Mouse (Mus musculus) forebrain, embryonic 15.5 days (tissue): ENCODE data around the gene Fgb. TPM values are rescaled to one million over a fixed set of nuclear protein-coding genes. Genes with fewer than 3 reads are reported as not detected.

Experiments used
- ATAC-seq: fragments of 200-750 bp; cut with Nextera tagmentation; replicated peaks from 2 replicates; pipeline ENCODE4 v1.8.0; 2017; ENCODE audit warnings: mild to moderate bottlenecking, moderate TSS enrichment, moderate library complexity
- H3K27ac ChIP-seq: fragments of 300-500 bp; sonication (generic); replicated peaks from 2 replicates; pipeline ENCODE4 v1.5.1; 2015; ENCODE audit warnings: mild to moderate bottlenecking, inconsistent platforms
- H3K27me3 ChIP-seq: fragments of 300-500 bp; sonication (generic); 2 replicates; pipeline ENCODE4 v1.6.1; 2015; ENCODE audit warnings: inconsistent platforms
- H3K36me3 ChIP-seq: fragments of 300-500 bp; sonication (generic); 2 replicates; pipeline ENCODE4 v1.6.1; 2015; ENCODE audit warnings: mild to moderate bottlenecking, inconsistent platforms
- H3K4me1 ChIP-seq: fragments of 300-500 bp; sonication (generic); 2 replicates; pipeline ENCODE4 v1.6.1; 2015; ENCODE audit warnings: inconsistent platforms
- H3K4me2 ChIP-seq: fragments of 300-500 bp; sonication (generic); replicated peaks from 2 replicates; pipeline ENCODE4 v1.6.1; 2015; ENCODE audit warnings: mild to moderate bottlenecking, inconsistent platforms
- H3K4me3 ChIP-seq: fragments of 300-500 bp; sonication (generic); 2 replicates; pipeline ENCODE4 v1.5.1; 2015; ENCODE audit warnings: mild to moderate bottlenecking, inconsistent platforms
- H3K9ac ChIP-seq: fragments of 300-500 bp; sonication (generic); replicated peaks from 2 replicates; pipeline ENCODE4 v1.6.1; 2015; ENCODE audit warnings: mild to moderate bottlenecking, inconsistent platforms
- H3K9me3 ChIP-seq: fragments of 300-500 bp; sonication (generic); 2 replicates; pipeline ENCODE4 v1.6.1; 2016; ENCODE audit warnings: inconsistent platforms
- WGBS: fragments of 180-500 bp; shearing (Covaris S2); methylation state at CpG from one replicate; pipeline ENCODE4 v1.1.7; 2015; ENCODE audit warnings: mixed read lengths; 5-methylcytosine and 5-hydroxymethylcytosine counted together
- polyA plus RNA-seq: library from polyadenylated mRNA; unstranded; fragments of >200 nt; fragmentation: Nextera tagmentation; extraction: Ambion mirVana; gene quantifications from 2 replicates; pipeline ENCODE4 v1.2.1, GENCODE M21; 2015

Gene Fgb
- polyA plus RNA-seq, 1 experiment from 2014 or later, result not detected

DNA sequence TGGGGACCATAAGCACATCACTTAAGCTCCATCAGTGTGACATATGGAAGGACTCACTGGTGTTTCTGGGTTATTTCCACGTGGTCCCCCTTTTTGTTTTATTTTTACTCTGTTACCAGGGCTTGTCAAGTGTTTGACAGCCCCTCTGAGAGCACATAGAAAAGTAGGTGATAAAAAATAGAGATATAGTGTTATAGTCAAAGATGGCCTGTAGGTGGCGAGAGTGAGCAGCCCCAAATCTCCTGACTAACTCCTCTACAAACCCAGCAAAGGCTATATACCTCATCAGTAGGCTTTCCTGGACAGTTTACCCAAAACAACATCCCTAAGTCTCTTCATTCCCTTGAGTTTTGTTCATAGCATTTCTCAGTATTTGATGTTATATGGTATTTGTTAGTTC is 47.5 kb downstream of the Fgb start:
- H3K4me2 ChIP-seq, result no peak overlapping the region
- H3K36me3 ChIP-seq, result no peaks in the 10 kb centered on the region
- no peaks in the 10 kb centered on the region for H3K27me3 ChIP-seq
- 1% methylated on average over 2 of the region's 2 CpGs for WGBS
- H3K9ac ChIP-seq, result no peak overlapping the region
- ATAC-seq, result no peak
- no peak overlapping the region for H3K4me3 ChIP-seq
- H3K9me3 ChIP-seq, result no peaks in the 10 kb centered on the region
- 0 out of 2 replicates have a peak, but pooled peaks cover 2% of the 10 kb centered on the region for H3K4me1 ChIP-seq
- H3K27ac ChIP-seq, result no peak overlapping the region

- 89% methylated on average over 9 of the region's 9 CpGs for whole genome bisulfite sequencing
- Histone ChIP-seq H3K27ac (no peak overlapping the region), H3K36me3 (no peaks in the 10 kb centered on the region), H3K4me1 (peaks cover 9% of the 10 kb centered on the region), H3K4me2 (no peak overlapping the region), H3K9me3 (no peaks in the 10 kb centered on the region), H3K9ac (no peak overlapping the region), H3K27me3 (no peaks in the 10 kb centered on the region), H3K4me3 (no peak overlapping the region)
- ATAC-seq, result no peak
Measured at GRCm38 (mm10) chr3:82999995-83000394, 49.7 kb downstream of the Fgb start.

- H3K27ac ChIP-seq, result no peak overlapping the region
- peak; percentile 93 for ATAC-seq
- no peaks in the 10 kb centered on the region for H3K9me3 ChIP-seq
- no peak overlapping the region for H3K4me3 ChIP-seq
- no peak overlapping the region for H3K4me2 ChIP-seq
- peaks cover 9% of the 10 kb centered on the region for H3K4me1 ChIP-seq
- H3K36me3 ChIP-seq, result no peaks in the 10 kb centered on the region
- H3K9ac ChIP-seq, result no peak overlapping the region
- H3K27me3 ChIP-seq, result no peaks in the 10 kb centered on the region
- 25% methylated on average over 8 of the region's 8 CpGs for whole genome bisulfite sequencing
Measured at GRCm38 (mm10) chr3:82998772-82999463, 50.7 kb downstream of the Fgb start.

GRCm38 (mm10) chr3:82996656-82997055 is 53.0 kb downstream of the Fgb start:
- peaks cover 9% of the 10 kb centered on the region for H3K4me1 ChIP-seq
- no peak overlapping the region for H3K27ac ChIP-seq
- H3K36me3 ChIP-seq, result no peaks in the 10 kb centered on the region
- no peaks in the 10 kb centered on the region for H3K9me3 ChIP-seq
- no peaks in the 10 kb centered on the region for H3K27me3 ChIP-seq
- WGBS, result 71% methylated on average over 3 of the region's 3 CpGs
- no peak for ATAC-seq
- no peak overlapping the region for H3K4me3 ChIP-seq
- no peak overlapping the region for H3K9ac ChIP-seq
- no peak overlapping the region for H3K4me2 ChIP-seq

DNA sequence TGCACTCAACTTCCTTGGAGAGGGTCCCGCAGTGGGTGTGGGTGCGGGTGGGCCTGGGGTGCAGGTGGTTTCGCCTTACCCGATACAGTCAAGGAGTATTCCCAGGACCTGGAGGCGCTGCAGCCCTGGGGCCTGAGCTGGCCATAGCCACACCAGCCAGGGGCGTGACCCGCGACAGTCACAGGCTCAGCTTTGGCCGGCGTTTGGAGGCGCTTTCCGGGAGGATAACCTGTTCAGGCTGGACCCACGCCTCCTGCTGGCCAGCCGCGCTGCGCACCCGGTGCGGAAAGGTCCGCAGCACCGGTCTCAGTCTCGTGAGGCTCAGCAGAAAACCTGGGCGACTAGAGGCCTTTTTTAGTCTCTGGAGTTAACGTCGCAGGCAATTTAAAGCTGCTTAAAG is 54.3 kb downstream of the Fgb start:
- Histone ChIP-seq H3K4me3 (peak overlapping the region; percentile 25), H3K9me3 (no peaks in the 10 kb centered on the region), H3K27ac (no peak overlapping the region), H3K4me1 (peaks cover 9% of the 10 kb centered on the region), H3K27me3 (no peaks in the 10 kb centered on the region), H3K9ac (no peak overlapping the region; the same call in 1 of the 2 replicates), H3K4me2 (peak overlapping the region; percentile 43), H3K36me3 (no peaks in the 10 kb centered on the region)
- WGBS, result 2% methylated on average over 24 of the region's 24 CpGs
- ATAC-seq, result peak; percentile 27; the same call in 1 of the 2 replicates

- Histone ChIP-seq H3K9ac (no peak overlapping the region), H3K27ac (no peak overlapping the region), H3K4me3 (no peak overlapping the region), H3K27me3 (no peaks in the 10 kb centered on the region), H3K4me1 (peaks cover 6% of the 10 kb centered on the region), H3K36me3 (no peaks in the 10 kb centered on the region), H3K9me3 (no peaks in the 10 kb centered on the region), H3K4me2 (no peak overlapping the region)
- 97% methylated on average over 6 of the region's 6 CpGs for WGBS
- ATAC-seq, result no peak
Measured at GRCm38 (mm10) chr3:82992956-82993355, 56.7 kb downstream of the Fgb start.

DNA sequence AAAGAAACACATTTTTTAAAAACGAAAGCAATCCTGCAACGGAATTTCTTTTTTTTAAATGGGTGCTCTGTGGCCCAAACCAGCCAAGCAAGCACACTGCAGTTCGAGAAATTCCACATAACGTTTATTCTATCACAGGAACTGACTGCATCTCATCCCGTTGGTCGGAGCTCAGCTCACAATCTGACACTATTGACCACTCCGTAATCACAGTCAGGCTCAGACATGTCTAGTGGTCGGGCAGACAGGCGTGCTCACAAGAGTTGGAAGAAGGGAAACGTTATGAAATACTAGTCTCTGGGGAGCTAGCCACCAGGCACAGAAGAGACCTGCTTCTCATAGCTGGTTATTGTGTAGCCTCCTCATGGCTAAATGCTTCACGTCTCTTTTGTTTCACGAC is 57.7 kb downstream of the Fgb start:
- Histone ChIP-seq H3K4me1 (peaks cover 6% of the 10 kb centered on the region), H3K9ac (no peak overlapping the region), H3K36me3 (no peaks in the 10 kb centered on the region), H3K4me2 (no peak overlapping the region), H3K4me3 (no peak overlapping the region), H3K9me3 (no peaks in the 10 kb centered on the region), H3K27ac (no peak overlapping the region), H3K27me3 (no peaks in the 10 kb centered on the region)
- ATAC-seq, result no peak
- WGBS, result 86% methylated on average over 12 of the region's 12 CpGs

Other genes starting within 250 kb of the Fgb start
- gene Rbm46, start 173.4 kb downstream of the Fgb start, polyA plus RNA-seq, result 0.52 and 0.99 TPM in 2 replicates
- gene Lrat, start 145.9 kb downstream of the Fgb start, polyA plus RNA-seq, result 0.06 and 0.13 TPM in 2 replicates
- gene Fgg, start 42.1 kb downstream of the Fgb start, polyA plus RNA-seq, result 2.9 TPM in 1 of 2 replicates, not detected in the other
- 0.79 TPM in 1 of 2 replicates, not detected in the other for gene Fga, start 23.8 kb downstream of the Fgb start, polyA plus RNA-seq
- gene Plrg1, start 5.7 kb upstream of the Fgb start, polyA plus RNA-seq, result 114 and 118 TPM in 2 replicates
- gene Dchs2, start 78.1 kb upstream of the Fgb start, polyA plus RNA-seq, result 0.42 and 0.52 TPM in 2 replicates